14 mouse cellular contexts compared by ENCODE assay signal in genomic region chr8:87908940-87909339, GRCm38 (mm10). TPM values are rescaled to one million over a fixed set of nuclear protein-coding genes. Genes with fewer than 3 reads are reported as not detected.
"Had no signal": no experiment of that assay in that cellular context is flagged by ENCODE, and none has a peak within 500 bp of the region (broad histone marks: within the 10 kb centered on the region; RNA-seq: fewer than 3 reads in every experiment).

No protein-coding gene starts in this region.

- DNase-seq: lung, adult 18-20 months; lung, embryonic 14.5 days; lung, postnatal 10 days; lung, postnatal 4 days; midbrain, embryonic 14.5 days; retina, postnatal 1 day; right cerebral cortex, postnatal 25 days; right cerebral cortex, postnatal 4 days; spleen, adult 18-20 months; thymus, adult 18-20 months; thymus, postnatal 14 days; thymus, postnatal 36 days had no signal

- ATAC-seq: midbrain, embryonic 16.5 days had no signal

RNA-seq across cellular contexts. Expression of gene Zfp423, which starts 50.5 kb away (rescaled TPM):
- total RNA-seq: megakaryocyte-erythroid progenitor cell, adult 5-6 weeks had no signal
